Mouse (Mus musculus) CH12.LX (cell line): ENCODE data around the gene Lrtm2.

ENCODE experiments used
- CTCF ChIP-seq, 2 experiments: IDR thresholded peaks in 1 of 2; conservative IDR thresholded peaks in 1 of 2; 2 replicates each; pipeline ENCODE4 v1.5.1; 2011 to 2012; ENCODE audit warnings: low read depth in 2 of 2, low read length in 2 of 2, improper control_type of control experiment in 1 of 2, inconsistent platforms in 1 of 2, mild to moderate bottlenecking in 1 of 2, moderate library complexity in 1 of 2
- MAX ChIP-seq: IDR thresholded peaks from 2 replicates; pipeline ENCODE4 v1.6.1; 2011; ENCODE audit warnings: low read length, improper control_type of control experiment
- NELFE ChIP-seq: IDR thresholded peaks from 2 replicates; pipeline ENCODE4 v1.6.1; 2011; ENCODE audit warnings: low read depth, low read length, improper control_type of control experiment
- POLR2A ChIP-seq: IDR thresholded peaks from 2 replicates; pipeline ENCODE4 v1.6.1; 2011; ENCODE audit warnings: low read depth, mild to moderate bottlenecking, improper control_type of control experiment, low read length
- TCF12 ChIP-seq: IDR thresholded peaks from 2 replicates; pipeline ENCODE4 v1.6.1; 2014; ENCODE audit warnings: low read depth, mild to moderate bottlenecking, inconsistent platforms, low read length, improper control_type of control experiment

DNA sequence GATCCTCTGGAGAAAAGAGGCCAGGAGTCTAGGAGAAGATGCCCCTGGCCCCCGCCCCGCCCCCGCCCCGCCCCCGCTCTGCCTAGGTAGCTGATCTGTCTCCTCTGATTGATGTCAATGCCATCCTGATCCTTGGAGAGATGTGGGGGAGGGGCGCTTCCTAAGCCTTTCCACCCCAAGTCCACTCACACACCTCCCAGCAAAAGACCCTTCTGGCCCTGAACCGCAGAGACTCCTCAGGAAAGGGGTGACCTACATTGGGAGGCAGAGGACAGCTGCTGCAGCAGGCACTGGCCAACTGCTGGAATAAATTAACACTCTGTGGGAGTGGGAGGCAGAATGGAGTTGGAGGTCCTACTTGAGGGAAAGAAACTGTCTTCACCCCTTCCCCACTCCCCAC, 4.0 kb downstream of the Lrtm2 start:
- TF ChIP-seq POLR2A (no peak), CTCF (conservative IDR thresholded peaks at IDR 0.05 in 1 of 2, IDR thresholded peaks at IDR 0.05 in 1 of 2; ENCODE audit: low read depth in 2 of 2, low read length in 2 of 2) (no peak), MAX (no peak), TCF12 (no peak), NELFE (no peak)
